Mouse (Mus musculus) limb, embryonic 13.5 days (tissue): ENCODE measurements around the gene Dennd1a. TPM values are rescaled to one million over a fixed set of nuclear protein-coding genes. Genes with fewer than 3 reads are reported as not detected.

Source experiments
- ATAC-seq: fragments of 200-750 bp; cut with Nextera tagmentation; 2 replicates; pipeline ENCODE4 v1.8.0; 2017; ENCODE audit warnings: low read depth, moderate number of reproducible peaks, moderate TSS enrichment; ENCODE audit not compliant: low FRiP score
- H3K27ac ChIP-seq: fragments of 300-500 bp; sonication (generic); 2 replicates; pipeline ENCODE4 v1.5.1; 2015; ENCODE audit warnings: inconsistent platforms, mild to moderate bottlenecking, moderate library complexity
- H3K27me3 ChIP-seq: fragments of 300-500 bp; sonication (generic); 2 replicates; pipeline ENCODE4 v1.6.1; 2015; ENCODE audit warnings: mild to moderate bottlenecking, inconsistent platforms
- H3K36me3 ChIP-seq: fragments of 300-500 bp; sonication (generic); 2 replicates; pipeline ENCODE4 v1.6.1; 2015; ENCODE audit warnings: inconsistent platforms, mild to moderate bottlenecking, moderate library complexity
- H3K4me1 ChIP-seq: fragments of 300-500 bp; sonication (generic); 2 replicates; pipeline ENCODE4 v1.6.1; 2015; ENCODE audit warnings: inconsistent platforms
- H3K4me2 ChIP-seq: fragments of 300-500 bp; sonication (generic); replicated peaks from 2 replicates; pipeline ENCODE4 v1.6.1; 2015; ENCODE audit warnings: inconsistent platforms, mild to moderate bottlenecking, moderate library complexity
- H3K4me3 ChIP-seq: fragments of 300-500 bp; sonication (generic); 2 replicates; pipeline ENCODE4 v1.5.1; 2015; ENCODE audit warnings: moderate library complexity, mild to moderate bottlenecking, inconsistent platforms
- H3K9ac ChIP-seq: fragments of 300-500 bp; sonication (generic); 2 replicates; pipeline ENCODE4 v1.6.1; 2015; ENCODE audit warnings: mild to moderate bottlenecking, inconsistent platforms
- H3K9me3 ChIP-seq: fragments of 300-500 bp; sonication (generic); 2 replicates; pipeline ENCODE4 v1.6.1; 2016; ENCODE audit warnings: inconsistent platforms
- WGBS: fragments of 180-500 bp; shearing (Covaris S2); methylation state at CpG from one replicate; pipeline ENCODE4 v1.1.7; 2015; 5-methylcytosine and 5-hydroxymethylcytosine counted together
- polyA plus RNA-seq: library from polyadenylated mRNA; unstranded; fragments of >200 nt; fragmentation: Nextera tagmentation; extraction: Ambion mirVana; gene quantifications from 2 replicates; pipeline ENCODE4 v1.2.1, GENCODE M21; 2015

Dennd1a gene
- polyA plus RNA-seq, 1 experiment from 2014 or later = 15.8 TPM

- 0 out of 2 replicates have a peak, but pooled peaks have one; percentile 16 for ATAC-seq
- peak overlapping the region; percentile 73 for H3K4me2 ChIP-seq
- peak overlapping the region; percentile 46 for H3K4me3 ChIP-seq
- H3K9ac ChIP-seq = peak overlapping the region; percentile 54; the same call in 1 of the 2 replicates
- H3K27me3 ChIP-seq = peaks cover 38% of the 10 kb centered on the region
- H3K36me3 ChIP-seq = no peaks in the 10 kb centered on the region
- no peak overlapping the region for H3K27ac ChIP-seq
- no peaks in the 10 kb centered on the region for H3K9me3 ChIP-seq
- peaks cover 29% of the 10 kb centered on the region for H3K4me1 ChIP-seq
- WGBS = 21% methylated on average over 49 of the region's 52 CpGs
Measured at GRCm38 (mm10) chr2:37786461-37786860, 500.7 kb downstream of the Dennd1a start.

- H3K36me3 ChIP-seq = no peaks in the 10 kb centered on the region
- H3K27ac ChIP-seq = no peak overlapping the region
- no peak overlapping the region for H3K4me3 ChIP-seq
- H3K27me3 ChIP-seq = peaks cover 39% of the 10 kb centered on the region
- no peak overlapping the region for H3K4me2 ChIP-seq
- no peak for ATAC-seq
- WGBS = 62% methylated on average over 5 of the region's 5 CpGs
- H3K9ac ChIP-seq = no peak overlapping the region
- H3K9me3 ChIP-seq = no peaks in the 10 kb centered on the region
- H3K4me1 ChIP-seq = peaks cover 47% of the 10 kb centered on the region
Measured at GRCm38 (mm10) chr2:37784473-37784872, 502.7 kb downstream of the Dennd1a start.

GRCm38 (mm10) chr2:37782002-37782401 lies 505.2 kb downstream of the Dennd1a start:
- WGBS = 8% methylated on average over 7 of the region's 7 CpGs
- H3K27ac ChIP-seq = no peak overlapping the region
- no peaks in the 10 kb centered on the region for H3K9me3 ChIP-seq
- H3K9ac ChIP-seq = no peak overlapping the region
- peaks cover 48% of the 10 kb centered on the region for H3K27me3 ChIP-seq
- no peak overlapping the region for H3K4me2 ChIP-seq
- no peak overlapping the region for H3K4me3 ChIP-seq
- no peak for ATAC-seq
- H3K36me3 ChIP-seq = no peaks in the 10 kb centered on the region
- H3K4me1 ChIP-seq = peaks cover 48% of the 10 kb centered on the region

- Histone ChIP-seq H3K4me1 (peaks cover 51% of the 10 kb centered on the region), H3K27me3 (peaks cover 48% of the 10 kb centered on the region)
- WGBS = 18% methylated on average over 3 of the region's 3 CpGs
Measured at GRCm38 (mm10) chr2:37781421-37781820, 505.8 kb downstream of the Dennd1a start.

GRCm38 (mm10) chr2:37780270-37780929 lies 506.8 kb downstream of the Dennd1a start:
- H3K27me3 ChIP-seq = peaks cover 48% of the 10 kb centered on the region
- H3K4me3 ChIP-seq = peak overlapping the region; percentile 19
- peak overlapping the region; percentile 49 for H3K4me2 ChIP-seq
- no peaks in the 10 kb centered on the region for H3K36me3 ChIP-seq
- no peak overlapping the region for H3K27ac ChIP-seq
- 7% methylated on average over 14 of the region's 14 CpGs for WGBS
- H3K9ac ChIP-seq = peak overlapping the region; percentile 13; the same call in 1 of the 2 replicates
- no peak for ATAC-seq
- H3K9me3 ChIP-seq = no peaks in the 10 kb centered on the region
- peaks cover 56% of the 10 kb centered on the region for H3K4me1 ChIP-seq

More at GRCm38 (mm10) chr2:37781421-37781820, 505.8 kb downstream of the Dennd1a start:
- H3K36me3 ChIP-seq = no peaks in the 10 kb centered on the region
- no peak; the same call in 1 of the 2 replicates for ATAC-seq
- no peak overlapping the region for H3K4me3 ChIP-seq
- H3K4me2 ChIP-seq = no peak overlapping the region
- no peaks in the 10 kb centered on the region for H3K9me3 ChIP-seq
- no peak overlapping the region for H3K9ac ChIP-seq
- no peak overlapping the region for H3K27ac ChIP-seq

GRCm38 (mm10) chr2:37777958-37778720 lies 509.1 kb downstream of the Dennd1a start:
- Histone ChIP-seq H3K4me1 (peaks cover 56% of the 10 kb centered on the region), H3K4me3 (no peak overlapping the region), H3K36me3 (no peaks in the 10 kb centered on the region), H3K4me2 (no peak overlapping the region), H3K9me3 (no peaks in the 10 kb centered on the region), H3K27ac (no peak overlapping the region), H3K27me3 (peaks cover 46% of the 10 kb centered on the region), H3K9ac (no peak overlapping the region)
- ATAC-seq = no peak
- 41% methylated on average over 10 of the region's 10 CpGs for WGBS

GRCm38 (mm10) chr2:37776611-37777411 lies 510.4 kb downstream of the Dennd1a start:
- ATAC-seq = no peak
- Histone ChIP-seq H3K27ac (no peak overlapping the region), H3K36me3 (no peaks in the 10 kb centered on the region), H3K9ac (peak overlapping the region; percentile 55), H3K4me1 (peaks cover 49% of the 10 kb centered on the region), H3K27me3 (peaks cover 45% of the 10 kb centered on the region), H3K4me3 (peak overlapping the region; percentile 27), H3K4me2 (peak overlapping the region; percentile 61), H3K9me3 (no peaks in the 10 kb centered on the region)
- WGBS = 18% methylated on average over 20 of the region's 20 CpGs

DNA sequence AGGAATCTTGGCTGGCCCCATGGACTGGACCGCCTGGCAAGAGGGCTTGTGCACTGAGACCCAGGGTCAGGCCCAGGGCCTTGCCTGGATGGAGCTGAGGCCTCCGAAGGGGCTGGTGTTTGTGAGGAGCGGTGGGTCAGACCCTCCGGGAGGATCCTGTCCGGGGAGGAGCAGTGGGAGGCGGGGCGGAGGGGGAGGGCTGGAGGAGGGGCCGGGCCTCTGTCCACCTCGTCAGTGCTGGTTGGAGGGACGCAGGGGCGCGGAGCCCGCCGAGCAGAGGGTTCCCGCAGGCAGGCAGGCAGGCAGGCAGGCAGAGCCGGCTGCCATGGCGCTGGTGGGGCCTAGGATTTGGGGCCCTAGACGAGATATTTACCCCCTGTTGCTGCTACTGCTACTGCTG lies 511.2 kb downstream of the Dennd1a start, which contains the start of gene Crb2:
Crb2 (plus strand) TSS at position 234 of the 400 bp plus-strand sequence.
- no peaks in the 10 kb centered on the region for H3K9me3 ChIP-seq
- H3K9ac ChIP-seq = peak within 1 kb of the TSS; percentile 55
- no peak for ATAC-seq
- peaks cover 48% of the 10 kb centered on the region for H3K4me1 ChIP-seq
- H3K36me3 ChIP-seq = no peaks in the 10 kb centered on the region
- 2% methylated on average over 10 of the region's 18 CpGs for WGBS
- H3K4me3 ChIP-seq = peak within 1 kb of the TSS; percentile 27
- peak within 1 kb of the TSS; percentile 61 for H3K4me2 ChIP-seq
- H3K27me3 ChIP-seq = peaks cover 45% of the 10 kb centered on the region
- no peak within 1 kb of the TSS for H3K27ac ChIP-seq

GRCm38 (mm10) chr2:37774571-37774970 lies 512.6 kb downstream of the Dennd1a start:
- no peaks in the 10 kb centered on the region for H3K9me3 ChIP-seq
- no peak for ATAC-seq
- H3K4me2 ChIP-seq = no peak overlapping the region
- no peak overlapping the region for H3K4me3 ChIP-seq
- 12% methylated on average over 5 of the region's 5 CpGs for WGBS
- H3K36me3 ChIP-seq = no peaks in the 10 kb centered on the region
- H3K27me3 ChIP-seq = peaks cover 40% of the 10 kb centered on the region
- peaks cover 41% of the 10 kb centered on the region for H3K4me1 ChIP-seq
- no peak overlapping the region for H3K27ac ChIP-seq
- H3K9ac ChIP-seq = no peak overlapping the region

DNA sequence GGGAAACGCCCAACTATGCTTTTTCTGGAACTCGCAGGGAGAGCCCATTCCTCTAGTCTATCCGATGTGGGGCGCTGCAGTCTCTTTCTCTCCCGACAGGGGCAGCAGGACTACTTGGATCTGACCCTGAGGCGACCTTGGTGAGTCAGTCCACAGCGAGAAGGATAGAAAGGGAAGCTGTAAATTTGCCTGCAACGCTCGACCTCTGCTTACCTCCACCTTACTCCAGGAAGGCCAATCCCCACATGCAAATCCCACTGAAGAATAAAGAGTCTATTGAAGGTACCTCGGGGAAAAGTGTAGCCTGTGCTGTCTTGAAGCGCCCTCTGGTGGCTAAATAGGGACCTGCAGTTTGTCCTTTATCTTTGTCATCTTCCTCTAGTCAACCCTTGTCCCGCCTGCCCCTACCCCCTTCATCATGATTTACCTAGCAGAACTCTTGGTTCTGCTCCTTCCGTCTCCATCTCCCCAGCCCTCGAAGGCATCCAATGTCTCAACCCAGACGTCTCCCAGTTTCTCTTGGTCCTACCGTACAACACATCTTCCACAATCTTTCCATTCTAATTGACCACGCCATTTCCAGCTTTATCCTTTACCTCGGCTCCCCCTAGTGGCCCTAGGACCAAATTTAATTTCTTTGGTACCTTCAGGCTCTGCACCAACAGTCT lies 515.4 kb downstream of the Dennd1a start:
- Histone ChIP-seq H3K9ac (no peak overlapping the region), H3K9me3 (no peaks in the 10 kb centered on the region), H3K4me2 (peak overlapping the region; percentile 62), H3K27me3 (peaks cover 19% of the 10 kb centered on the region), H3K4me1 (peaks cover 52% of the 10 kb centered on the region), H3K27ac (no peak overlapping the region), H3K4me3 (peak overlapping the region; percentile 44), H3K36me3 (no peaks in the 10 kb centered on the region)
- ATAC-seq = peak; percentile 65
- WGBS = under 1% methylated on average over 18 of the region's 18 CpGs

DNA sequence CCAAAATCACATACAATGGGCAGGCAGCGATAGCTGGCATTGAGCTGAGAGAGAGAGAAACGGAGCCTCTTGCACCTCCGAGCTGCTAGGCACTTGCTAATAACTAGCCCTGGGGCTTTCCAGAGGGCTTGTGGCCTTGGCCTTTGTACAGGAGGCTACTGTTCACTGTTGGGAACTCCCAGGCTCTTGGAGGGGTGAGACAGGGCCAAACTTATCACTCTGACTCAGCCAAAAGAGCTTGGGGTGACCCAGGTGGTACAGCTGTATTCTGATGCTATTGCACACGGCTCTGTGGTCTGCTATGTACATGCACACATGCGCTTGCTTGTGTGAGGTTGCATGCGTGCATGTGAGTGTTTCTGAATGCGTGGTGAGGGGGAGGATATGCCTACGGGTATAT lies 517.4 kb downstream of the Dennd1a start:
- H3K4me1 ChIP-seq = peaks cover 60% of the 10 kb centered on the region
- no peak for ATAC-seq
- H3K9me3 ChIP-seq = no peaks in the 10 kb centered on the region
- H3K4me2 ChIP-seq = no peak overlapping the region
- H3K27me3 ChIP-seq = 0 out of 2 replicates have a peak, but pooled peaks cover under 1% of the 10 kb centered on the region
- 84% methylated on average over 8 of the region's 8 CpGs for WGBS
- no peak overlapping the region for H3K9ac ChIP-seq
- H3K4me3 ChIP-seq = no peak overlapping the region
- H3K27ac ChIP-seq = 0 out of 2 replicates have a peak overlapping the region, but pooled peaks have one; percentile 28
- no peaks in the 10 kb centered on the region for H3K36me3 ChIP-seq
